Mouse (Mus musculus) liver, embryonic 14.5 days (tissue): Measurements from ENCODE around the gene Iqsec1.

Experiments used
- CTCF ChIP-seq: IDR thresholded peaks from 2 replicates; pipeline ENCODE4 v1.5.1; 2016; ENCODE audit warnings: antibody characterized with exemption, low read depth, control low read depth
- EP300 ChIP-seq: IDR thresholded peaks from 2 replicates; pipeline ENCODE4 v1.6.1; 2016; ENCODE audit warnings: antibody characterized with exemption, low read depth

DNA sequence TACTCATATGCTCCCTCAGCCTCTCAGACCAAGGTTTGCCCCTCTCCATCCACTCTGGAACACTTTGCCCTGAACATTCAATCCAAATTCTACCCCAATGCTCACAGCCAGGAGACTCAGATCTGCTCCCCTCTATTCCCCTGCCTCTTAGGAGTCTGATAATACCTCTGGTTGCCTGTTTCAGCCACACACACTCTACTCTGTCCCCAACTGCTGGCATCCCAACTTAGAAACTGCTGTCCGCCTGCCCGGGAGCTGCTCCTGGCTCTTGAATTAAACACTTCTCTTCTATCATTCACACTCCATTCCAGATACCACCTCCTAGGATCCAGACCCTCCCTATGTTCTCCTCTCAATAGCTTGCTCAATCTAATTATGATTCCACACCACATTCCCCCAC lies 107.5 kb downstream of the Iqsec1 start:
- TF ChIP-seq CTCF (no peak), EP300 (no peak)
